Mouse (Mus musculus): Measurements from ENCODE around the gene Lhfpl2.

Lhfpl2 gene

GRCm38 (mm10) chr13:94098369-94099084, 40.9 kb downstream of the Lhfpl2 start:
- DNase-seq (ENCODE audit: low spot score in 2 of 2) = no peak

GRCm38 (mm10) chr13:94099087-94099486, 41.5 kb downstream of the Lhfpl2 start:
- no peak for DNase-seq (ENCODE audit: low spot score in 2 of 2)

- no peak for DNase-seq (ENCODE audit: low spot score in 2 of 2)
Measured at GRCm38 (mm10) chr13:94100361-94100760, 42.8 kb downstream of the Lhfpl2 start.

- no peak for DNase-seq (ENCODE audit: low spot score in 2 of 2)
Measured at GRCm38 (mm10) chr13:94101020-94101571, 43.5 kb downstream of the Lhfpl2 start.

- DNase-seq (ENCODE audit: low spot score in 2 of 2) = no peak
Measured at GRCm38 (mm10) chr13:94104866-94105475, 47.4 kb downstream of the Lhfpl2 start.

- no peak for DNase-seq (ENCODE audit: low spot score in 2 of 2)
Measured at GRCm38 (mm10) chr13:94106431-94106830, 48.8 kb downstream of the Lhfpl2 start.

GRCm38 (mm10) chr13:94106983-94107382, 49.4 kb downstream of the Lhfpl2 start:
- no peak for DNase-seq (ENCODE audit: low spot score in 2 of 2)

- no peak for DNase-seq (ENCODE audit: low spot score in 2 of 2)
Measured at GRCm38 (mm10) chr13:94110556-94110955, 53.0 kb downstream of the Lhfpl2 start.

- DNase-seq (ENCODE audit: low spot score in 2 of 2) = no peak
Measured at GRCm38 (mm10) chr13:94115476-94115875, 57.9 kb downstream of the Lhfpl2 start.

- no peak for DNase-seq (ENCODE audit: low spot score in 2 of 2)
Measured at GRCm38 (mm10) chr13:94116705-94117410, 59.3 kb downstream of the Lhfpl2 start.

- DNase-seq (ENCODE audit: low spot score in 2 of 2) = no peak
Measured at GRCm38 (mm10) chr13:94117522-94117921, 59.9 kb downstream of the Lhfpl2 start.

GRCm38 (mm10) chr13:94118091-94118490, 60.5 kb downstream of the Lhfpl2 start:
- no peak for DNase-seq (ENCODE audit: low spot score in 2 of 2)

GRCm38 (mm10) chr13:94119309-94119708, 61.7 kb downstream of the Lhfpl2 start:
- no peak for DNase-seq (ENCODE audit: low spot score in 2 of 2)

GRCm38 (mm10) chr13:94122703-94123592, 65.4 kb downstream of the Lhfpl2 start:
- no peak for DNase-seq (ENCODE audit: low spot score in 2 of 2)

- DNase-seq (ENCODE audit: low spot score in 2 of 2) = no peak
Measured at GRCm38 (mm10) chr13:94130394-94130793, 72.8 kb downstream of the Lhfpl2 start.

GRCm38 (mm10) chr13:94131135-94131534, 73.5 kb downstream of the Lhfpl2 start:
- DNase-seq (ENCODE audit: low spot score in 2 of 2) = no peak

- DNase-seq (ENCODE audit: low spot score in 2 of 2) = no peak
Measured at GRCm38 (mm10) chr13:94132187-94132995, 74.8 kb downstream of the Lhfpl2 start.

GRCm38 (mm10) chr13:94134646-94135045, 77.0 kb downstream of the Lhfpl2 start:
- DNase-seq (ENCODE audit: low spot score in 2 of 2) = no peak

GRCm38 (mm10) chr13:94135180-94135579, 77.6 kb downstream of the Lhfpl2 start:
- no peak for DNase-seq (ENCODE audit: low spot score in 2 of 2)

GRCm38 (mm10) chr13:94139713-94140445, 82.3 kb downstream of the Lhfpl2 start:
- DNase-seq (ENCODE audit: low spot score in 2 of 2) = no peak

Data from spleen, postnatal 10 days (tissue).